Mouse (Mus musculus) stomach, embryonic 14.5 days (tissue): ENCODE measurements around the gene Ankrd33b. TPM values are rescaled to one million over a fixed set of nuclear protein-coding genes. Genes with fewer than 3 reads are reported as not detected.

Experiments used
- ATAC-seq: fragments of 200-750 bp; cut with Nextera tagmentation; 2 replicates; pipeline ENCODE4 v1.8.0; 2017; ENCODE audit warnings: low read depth, moderate TSS enrichment; ENCODE audit not compliant: insufficient number of reproducible peaks, insufficient read depth, low FRiP score
- H3K27ac ChIP-seq: fragments of 300-500 bp; sonication (generic); 2 replicates; pipeline ENCODE4 v1.5.1; 2014; ENCODE audit warnings: mild to moderate bottlenecking, low read length, moderate library complexity, mixed read lengths
- H3K27me3 ChIP-seq: fragments of 300-500 bp; sonication (generic); 2 replicates; pipeline ENCODE4 v1.6.1; 2014; ENCODE audit warnings: low read length, control low read depth, mixed read lengths; ENCODE audit not compliant: control insufficient read depth, insufficient read depth
- H3K36me3 ChIP-seq: fragments of 300-500 bp; sonication (generic); 2 replicates; pipeline ENCODE4 v1.6.1; 2014; ENCODE audit warnings: mild to moderate bottlenecking, control low read depth, low read length, moderate library complexity, mixed read lengths; ENCODE audit not compliant: control insufficient read depth, insufficient read depth
- H3K4me1 ChIP-seq: fragments of 300-500 bp; sonication (generic); 2 replicates; pipeline ENCODE4 v1.6.1; 2014; ENCODE audit warnings: low read length, control low read depth, mixed read lengths; ENCODE audit not compliant: control insufficient read depth, insufficient read depth
- H3K4me2 ChIP-seq: fragments of 300-500 bp; sonication (generic); replicated peaks from 2 replicates; pipeline ENCODE4 v1.6.1; 2014; ENCODE audit warnings: low read depth, low read length, control low read depth
- H3K4me3 ChIP-seq: fragments of 300-500 bp; sonication (generic); 2 replicates; pipeline ENCODE4 v1.5.1; 2014; ENCODE audit warnings: low read depth, low read length, control low read depth
- H3K9ac ChIP-seq: fragments of 300-500 bp; sonication (generic); replicated peaks from 2 replicates; pipeline ENCODE4 v1.6.1; 2014; ENCODE audit warnings: low read depth, mild to moderate bottlenecking, control low read depth, low read length, moderate library complexity, mixed read lengths
- H3K9me3 ChIP-seq: fragments of 300-500 bp; sonication (generic); 2 replicates; pipeline ENCODE4 v1.6.1; 2016; ENCODE audit warnings: low read depth, low read length, control low read depth; ENCODE audit not compliant: control insufficient read depth
- WGBS: fragments of 180-500 bp; shearing (Covaris S2); extraction: QIAGEN DNeasy Blood & Tissue Kit; methylation state at CpG from one replicate; pipeline ENCODE4 v1.1.7; 2014; 5-methylcytosine and 5-hydroxymethylcytosine counted together
- polyA plus RNA-seq: library from polyadenylated mRNA; unstranded; fragments of >200 nt; fragmentation: Nextera tagmentation; extraction: Ambion mirVana; gene quantifications from 2 replicates; pipeline ENCODE4 v1.2.1, GENCODE M21; 2014

Gene Ankrd33b
- polyA plus RNA-seq, 1 experiment from 2014 or later, result 0.58 TPM

DNA sequence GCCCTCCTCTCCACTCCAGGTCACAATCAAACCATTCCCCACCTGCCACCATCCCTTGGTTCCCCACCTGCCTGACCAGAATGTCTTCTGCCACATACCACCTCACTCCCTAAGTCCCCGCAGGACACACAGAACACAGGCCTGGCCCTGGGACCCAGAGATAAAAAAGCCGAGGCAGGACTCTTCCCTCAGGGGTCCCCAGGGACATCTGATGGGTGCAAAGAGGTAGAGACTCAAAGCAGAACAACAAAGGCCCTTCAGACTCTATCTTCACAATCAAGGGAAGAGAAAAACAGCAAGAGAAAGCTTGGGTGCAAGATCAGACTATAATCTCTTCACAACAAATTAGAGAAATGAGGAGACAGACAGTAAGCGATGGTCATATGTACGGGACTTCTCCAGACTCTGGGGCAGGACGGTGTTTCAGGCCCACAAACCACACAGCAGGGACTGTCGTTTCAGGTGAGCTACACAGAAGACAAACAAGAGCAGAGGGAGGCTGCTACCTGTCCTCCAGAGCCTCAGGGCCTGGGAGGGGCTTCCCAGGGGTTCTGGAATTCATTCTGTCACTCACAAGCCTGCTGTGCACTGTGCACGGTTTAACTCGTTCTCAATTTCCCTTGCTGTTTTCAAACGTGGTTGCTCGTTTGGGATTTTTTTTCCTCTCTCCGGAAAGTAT lies 2.3 kb downstream of the Ankrd33b start:
- 31% methylated on average over 11 of the region's 11 CpGs for WGBS
- Histone ChIP-seq H3K9me3 (no peaks in the 10 kb centered on the region), H3K9ac (no peak overlapping the region), H3K4me1 (0 out of 2 replicates have a peak, but pooled peaks cover 6% of the 10 kb centered on the region), H3K27me3 (peaks cover 21% of the 10 kb centered on the region), H3K27ac (no peak overlapping the region), H3K4me3 (peak overlapping the region; percentile 56; the same call in 1 of the 2 replicates), H3K4me2 (peak overlapping the region; percentile 98), H3K36me3 (no peaks in the 10 kb centered on the region)
- no peak for ATAC-seq

DNA sequence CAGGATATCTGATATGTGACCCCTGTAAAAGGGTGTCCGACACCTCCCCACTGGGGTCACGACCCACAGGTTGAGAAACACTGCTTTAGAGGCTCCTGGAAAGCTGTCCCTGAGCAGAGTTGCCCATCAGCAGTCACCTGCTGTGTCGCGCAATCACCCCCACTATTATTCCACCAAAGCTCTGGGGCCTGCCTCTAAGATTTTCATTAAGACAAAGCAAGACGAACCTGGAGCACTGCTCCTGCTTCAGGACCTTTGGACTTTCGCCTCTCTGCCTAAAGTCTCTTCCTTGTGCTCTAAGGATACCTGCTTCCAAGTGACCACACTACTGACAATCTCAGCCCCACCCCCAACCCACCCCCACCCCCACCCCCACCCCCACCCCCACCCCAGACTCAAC lies 3.1 kb downstream of the Ankrd33b start:
- Histone ChIP-seq H3K4me2 (no peak overlapping the region), H3K4me3 (no peak overlapping the region), H3K27me3 (peaks cover 21% of the 10 kb centered on the region), H3K9me3 (no peaks in the 10 kb centered on the region), H3K4me1 (0 out of 2 replicates have a peak, but pooled peaks cover 6% of the 10 kb centered on the region), H3K9ac (no peak overlapping the region), H3K36me3 (no peaks in the 10 kb centered on the region), H3K27ac (no peak overlapping the region)
- 78% methylated on average over 6 of the region's 6 CpGs for WGBS
- no peak for ATAC-seq

DNA sequence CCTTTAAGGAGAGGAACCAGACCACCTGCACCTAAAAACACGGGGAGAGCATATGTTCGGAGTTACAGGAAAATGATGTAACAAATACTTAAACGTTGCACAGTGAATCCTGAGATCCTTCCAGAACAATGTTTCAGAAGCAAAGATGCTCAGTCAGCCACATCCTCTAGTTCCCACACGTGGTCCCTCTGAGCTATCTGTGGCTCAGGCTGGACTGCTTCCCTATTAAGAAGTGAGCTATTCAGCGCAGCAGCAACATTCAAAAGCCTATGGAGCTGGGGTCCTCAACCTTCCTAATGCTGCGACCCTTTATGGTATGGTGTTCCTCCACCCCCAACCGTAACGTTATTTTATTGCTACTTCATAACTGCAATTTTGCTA lies 3.6 kb downstream of the Ankrd33b start:
- H3K4me1 ChIP-seq, result 0 out of 2 replicates have a peak, but pooled peaks cover 6% of the 10 kb centered on the region
- no peaks in the 10 kb centered on the region for H3K9me3 ChIP-seq
- no peak for ATAC-seq
- H3K27me3 ChIP-seq, result peaks cover 18% of the 10 kb centered on the region
- no peak overlapping the region for H3K27ac ChIP-seq
- no peak overlapping the region for H3K4me2 ChIP-seq
- H3K36me3 ChIP-seq, result no peaks in the 10 kb centered on the region
- WGBS, result 77% methylated on average over 8 of the region's 8 CpGs
- H3K9ac ChIP-seq, result no peak overlapping the region
- H3K4me3 ChIP-seq, result no peak overlapping the region

DNA sequence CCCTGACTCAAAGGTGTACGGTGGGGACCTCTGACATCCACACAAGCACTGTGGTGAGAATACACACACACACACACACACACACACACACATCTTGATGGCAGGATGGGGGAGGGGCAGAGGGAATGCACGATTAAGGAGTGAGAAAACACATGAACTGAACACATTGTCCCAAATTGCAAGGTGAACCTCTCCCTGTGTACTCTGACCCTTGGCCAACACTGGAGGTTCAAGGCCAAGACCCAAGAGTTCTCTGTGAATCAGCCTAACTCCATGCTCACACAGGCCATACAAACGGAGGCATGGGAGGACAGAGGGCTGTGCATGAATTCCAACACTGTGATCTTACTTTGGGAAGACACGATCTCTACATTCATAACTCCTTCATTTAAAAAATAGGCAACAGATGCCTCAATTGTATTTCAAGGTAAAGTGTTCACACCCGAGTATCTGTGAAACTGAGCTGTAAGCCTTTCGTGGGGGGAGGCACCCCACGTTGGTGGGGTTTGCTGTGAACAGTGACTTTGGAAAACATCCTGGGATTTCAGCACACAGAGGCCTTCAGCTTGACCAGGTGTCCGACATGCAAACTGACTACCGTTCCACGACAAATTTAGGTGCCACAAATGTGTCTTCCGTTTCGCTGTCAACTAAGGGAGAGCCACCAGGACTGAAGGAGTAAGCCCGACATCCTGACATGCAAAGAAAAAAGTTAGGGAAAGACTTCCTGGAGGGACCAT lies 4.1 kb downstream of the Ankrd33b start:
- no peak overlapping the region for H3K9ac ChIP-seq
- no peaks in the 10 kb centered on the region for H3K9me3 ChIP-seq
- WGBS, result 86% methylated on average over 13 of the region's 13 CpGs
- H3K36me3 ChIP-seq, result no peaks in the 10 kb centered on the region
- no peak for ATAC-seq
- peaks cover 13% of the 10 kb centered on the region for H3K27me3 ChIP-seq
- no peak overlapping the region for H3K4me2 ChIP-seq
- 0 out of 2 replicates have a peak, but pooled peaks cover 6% of the 10 kb centered on the region for H3K4me1 ChIP-seq
- H3K4me3 ChIP-seq, result no peak overlapping the region
- H3K27ac ChIP-seq, result no peak overlapping the region

GRCm38 (mm10) chr15:31361259-31361853 lies 6.2 kb downstream of the Ankrd33b start:
- Histone ChIP-seq H3K4me3 (no peak overlapping the region), H3K27ac (no peak overlapping the region), H3K4me2 (no peak overlapping the region), H3K36me3 (no peaks in the 10 kb centered on the region), H3K9me3 (no peaks in the 10 kb centered on the region), H3K27me3 (peaks cover 7% of the 10 kb centered on the region; the same call in 1 of the 2 replicates), H3K4me1 (0 out of 2 replicates have a peak, but pooled peaks cover 4% of the 10 kb centered on the region), H3K9ac (no peak overlapping the region)
- 84% methylated on average over 9 of the region's 9 CpGs for WGBS
- ATAC-seq, result no peak

- no peaks in the 10 kb centered on the region for H3K36me3 ChIP-seq
- H3K27ac ChIP-seq, result no peak overlapping the region
- H3K4me2 ChIP-seq, result no peak overlapping the region
- H3K9ac ChIP-seq, result no peak overlapping the region
- H3K9me3 ChIP-seq, result no peaks in the 10 kb centered on the region
- no peak for ATAC-seq
- H3K27me3 ChIP-seq, result peaks cover 4% of the 10 kb centered on the region; the same call in 1 of the 2 replicates
- no peaks in the 10 kb centered on the region for H3K4me1 ChIP-seq
- WGBS, result 84% methylated on average over 6 of the region's 6 CpGs
- H3K4me3 ChIP-seq, result no peak overlapping the region
Observed at GRCm38 (mm10) chr15:31360593-31360992, 6.9 kb downstream of the Ankrd33b start.

DNA sequence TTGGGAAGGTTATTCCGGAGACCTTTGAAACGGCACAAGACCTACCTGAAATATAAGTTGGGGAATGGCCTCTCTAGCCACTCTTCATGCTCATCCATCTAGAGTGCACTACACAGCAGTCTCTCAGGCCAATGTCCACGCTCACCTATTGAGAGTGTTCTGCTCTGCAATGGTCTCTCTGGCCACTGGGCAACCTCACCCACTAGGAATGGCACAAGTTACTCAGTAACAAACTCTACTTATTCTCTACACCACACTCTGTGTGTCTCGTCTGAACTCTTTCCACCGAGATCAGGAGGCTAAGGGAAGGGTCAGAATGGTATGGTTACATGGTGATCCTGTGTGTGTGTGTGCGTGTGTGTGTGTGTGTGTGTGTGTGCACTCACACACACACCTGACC lies 7.7 kb downstream of the Ankrd33b start:
- 86% methylated on average over 6 of the region's 6 CpGs for WGBS
- Histone ChIP-seq H3K36me3 (no peaks in the 10 kb centered on the region), H3K4me3 (no peak overlapping the region), H3K9ac (no peak overlapping the region), H3K9me3 (no peaks in the 10 kb centered on the region), H3K27me3 (no peaks in the 10 kb centered on the region), H3K27ac (no peak overlapping the region), H3K4me1 (no peaks in the 10 kb centered on the region), H3K4me2 (no peak overlapping the region)
- ATAC-seq, result no peak

DNA sequence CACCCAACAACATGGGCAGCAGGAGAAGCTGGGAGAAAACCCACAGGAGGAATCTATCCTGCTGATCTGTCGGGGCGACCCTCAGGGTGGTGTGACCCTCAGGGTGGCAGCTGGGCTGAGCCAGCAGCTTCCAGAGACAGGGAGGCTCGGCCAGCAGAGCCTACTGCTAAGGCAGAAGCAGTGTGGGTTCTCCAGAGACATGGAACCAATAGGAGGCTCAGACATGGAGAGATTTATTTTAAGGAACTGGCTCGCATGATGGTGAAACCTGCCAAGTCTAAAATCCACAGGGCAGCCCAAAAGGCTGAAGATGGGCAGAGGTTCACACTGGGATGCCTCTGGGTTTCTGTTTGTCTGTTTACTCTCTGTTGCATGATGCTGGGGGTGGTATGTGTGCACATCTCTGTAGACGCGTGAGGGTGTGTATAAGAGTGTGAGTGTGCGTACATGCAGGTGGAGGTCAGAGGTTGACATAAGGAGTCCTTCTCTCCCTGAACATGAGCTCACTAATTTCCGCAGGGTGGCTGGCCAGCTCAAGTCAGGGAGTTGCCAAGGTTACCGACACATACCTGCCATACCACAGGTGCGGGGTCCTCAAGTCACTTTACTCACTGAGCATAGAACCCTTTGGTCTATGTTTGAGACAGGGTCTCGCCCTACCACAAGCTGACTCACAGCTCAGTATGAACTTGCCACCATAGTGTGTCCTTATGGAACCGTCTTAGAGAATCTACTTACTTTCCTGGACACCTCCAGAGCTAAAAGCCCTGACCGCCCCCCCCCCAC lies 14.8 kb downstream of the Ankrd33b start:
- no peak overlapping the region for H3K27ac ChIP-seq
- no peaks in the 10 kb centered on the region for H3K27me3 ChIP-seq
- 78% methylated on average over 13 of the region's 13 CpGs for WGBS
- H3K4me1 ChIP-seq, result no peaks in the 10 kb centered on the region
- H3K4me2 ChIP-seq, result no peak overlapping the region
- no peaks in the 10 kb centered on the region for H3K9me3 ChIP-seq
- no peak overlapping the region for H3K4me3 ChIP-seq
- no peak for ATAC-seq
- H3K9ac ChIP-seq, result no peak overlapping the region
- no peaks in the 10 kb centered on the region for H3K36me3 ChIP-seq
